Mouse (Mus musculus): ENCODE results near the gene Rnf114. TPM values are rescaled to one million over a fixed set of nuclear protein-coding genes. Genes with fewer than 3 reads are reported as not detected.

The Rnf114 gene
- 10 to 100 TPM; 31.5 to 34.3 TPM for total RNA-seq (2021)

DNA sequence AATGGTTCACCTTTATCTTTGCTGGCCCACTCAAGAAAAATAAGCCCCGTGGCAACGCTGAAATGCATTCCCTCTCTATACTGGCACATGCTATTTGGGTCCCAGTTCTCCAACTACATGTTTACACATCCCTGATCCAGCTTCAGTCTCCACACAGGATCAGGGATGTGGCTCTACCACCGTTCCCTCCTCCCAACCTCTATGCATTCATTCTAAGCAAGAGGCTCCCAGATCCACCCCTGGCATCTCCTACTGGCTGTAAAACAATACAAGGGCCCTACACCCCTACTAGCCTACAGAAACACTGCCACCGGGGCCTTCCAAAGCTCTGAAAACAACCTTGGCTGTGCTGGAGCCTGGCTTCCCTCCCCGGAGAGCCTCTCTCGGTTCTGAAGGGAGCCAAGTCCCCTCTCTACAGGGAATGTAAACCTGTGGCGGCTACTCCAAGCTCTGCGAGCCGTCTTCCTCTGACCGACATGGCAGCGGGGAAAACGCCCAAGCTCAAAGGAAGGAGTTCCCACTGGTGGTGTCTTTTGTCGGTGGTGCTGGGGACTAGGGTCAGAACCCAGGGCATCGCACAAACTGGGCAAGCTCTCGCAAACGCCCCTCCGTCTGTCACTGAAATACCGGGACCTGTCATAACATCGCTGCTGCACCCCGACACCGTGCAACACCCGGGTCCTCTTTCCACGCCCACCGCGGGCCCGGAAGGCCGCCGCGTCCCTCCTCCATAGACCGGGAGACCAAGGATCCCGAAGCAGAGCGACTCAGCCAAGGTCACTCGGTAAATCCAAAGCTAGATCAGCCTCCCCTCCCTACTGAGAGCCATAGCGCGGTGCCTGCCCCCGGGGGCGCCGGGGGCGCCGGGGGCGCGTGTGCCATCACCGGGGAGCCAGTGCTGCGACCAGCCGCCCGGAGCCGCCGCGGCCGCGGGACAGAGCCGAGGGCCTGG, at the start of gene Rnf114:
Rnf114 (plus strand) TSS at position 889 of the 952 bp plus-strand sequence.
- intact Hi-C loops (cut with DNase I) = no loop called here
- peak in 1 of 2 experiments; percentile 72 for DNase-seq (ENCODE audit: extremely low spot score in 1 of 2, low spot score in 2 of 2)

DNA sequence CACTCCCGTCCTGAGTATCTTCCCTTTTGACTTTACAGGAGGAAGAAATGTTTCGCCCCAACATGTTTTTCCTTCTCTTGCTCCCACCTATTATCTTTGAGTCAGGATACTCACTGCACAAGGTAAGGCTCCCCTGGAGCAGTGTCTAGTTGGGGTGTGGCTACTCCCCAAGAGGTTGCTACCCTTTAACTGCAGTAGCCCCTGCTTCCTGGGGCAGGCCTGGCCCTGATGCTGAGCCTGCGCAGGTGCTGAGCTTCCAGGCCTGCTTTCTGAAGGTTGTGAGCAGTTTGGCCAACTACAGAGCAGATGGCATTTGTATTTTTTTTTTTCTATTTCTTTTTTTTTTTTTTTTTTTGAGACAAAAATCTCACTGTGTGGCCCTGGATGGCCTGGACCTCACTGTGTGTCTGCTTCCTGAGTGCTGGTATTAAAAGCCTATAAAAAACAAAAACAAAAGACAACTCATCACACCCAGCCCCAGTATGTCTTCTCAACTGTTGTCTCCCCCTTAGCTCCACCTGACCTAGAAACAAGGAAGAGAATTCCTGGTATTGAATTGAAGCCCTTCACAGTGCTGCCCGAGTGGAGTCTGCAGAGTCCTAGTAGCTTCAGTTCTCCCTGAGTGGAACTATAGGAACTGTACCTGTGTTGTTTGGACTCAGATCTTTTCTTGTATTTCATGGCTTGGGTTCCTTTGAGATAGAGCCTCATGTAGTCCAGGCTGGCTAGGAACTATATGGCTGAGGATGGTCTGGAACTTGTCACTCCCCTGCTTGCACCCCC, 48.8 kb upstream of the Rnf114 start:
- intact Hi-C loops (cut with DNase I) = no loop called here
- DNase-seq (ENCODE audit: extremely low spot score in 1 of 2, low spot score in 2 of 2) = no peak

DNA sequence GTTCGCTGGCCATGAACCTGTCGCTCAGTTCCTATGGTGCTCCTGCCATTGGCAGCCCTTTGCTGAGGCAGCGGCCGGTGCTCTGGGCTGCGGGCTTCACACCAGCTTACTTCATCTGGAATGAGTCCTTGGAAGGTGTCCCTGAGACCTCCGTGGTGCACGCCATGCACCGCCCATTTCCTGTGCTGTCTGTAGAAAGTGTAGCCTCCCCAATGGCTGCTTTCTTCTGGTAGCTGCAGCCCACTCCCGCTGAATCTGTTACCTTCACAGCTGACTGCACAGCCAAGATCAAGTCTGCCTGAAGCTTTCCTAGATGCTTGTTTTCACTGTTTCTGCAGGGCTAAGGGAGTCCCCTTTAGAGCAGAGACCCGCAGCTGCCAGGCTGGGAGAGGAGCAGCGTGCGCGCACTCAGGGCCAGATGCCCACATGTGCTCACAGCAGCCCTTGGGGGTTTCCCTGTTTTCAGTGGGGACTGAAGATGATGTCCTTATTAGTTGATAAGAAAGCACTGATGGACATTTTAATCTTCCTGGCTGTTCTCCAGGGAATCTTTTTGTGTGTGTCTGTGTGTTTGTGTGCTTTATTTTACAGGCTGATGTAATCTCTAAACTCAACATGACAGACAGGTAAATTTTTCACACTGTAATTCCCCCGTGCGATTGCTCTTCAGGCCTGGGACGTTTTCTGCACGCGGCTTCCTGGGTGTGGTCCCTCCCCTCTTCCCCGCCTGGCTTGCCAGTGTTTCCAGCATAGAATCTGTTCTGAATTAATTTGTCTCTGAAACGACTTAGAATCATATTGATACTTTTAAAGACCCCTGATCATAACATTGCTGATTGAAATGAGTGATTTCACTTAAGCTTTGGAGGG, 46.3 kb upstream of the Rnf114 start:
- no peak for DNase-seq (ENCODE audit: extremely low spot score in 1 of 2, low spot score in 2 of 2)
- intact Hi-C loops (cut with DNase I) = no loop called here

DNA sequence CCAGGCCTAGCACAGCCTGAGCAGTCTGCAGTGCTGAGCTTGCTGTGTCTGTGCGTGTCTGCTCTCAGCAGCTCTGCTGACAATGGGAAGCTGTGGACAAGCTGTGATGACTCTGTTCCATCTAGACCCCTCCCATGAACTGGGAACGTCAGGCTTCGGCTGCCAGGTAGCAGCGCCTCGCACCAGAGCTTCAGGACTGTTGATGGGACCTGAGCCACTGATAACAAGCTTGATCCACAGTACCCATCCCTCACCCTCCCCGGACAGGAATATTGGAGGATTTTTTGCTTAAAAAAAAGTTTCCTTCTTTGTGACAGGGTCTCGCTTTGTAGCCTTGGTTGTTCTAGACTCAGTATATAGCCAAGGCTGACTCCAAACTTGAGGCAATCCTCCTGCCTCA, 45.2 kb upstream of the Rnf114 start:
- DNase-seq (ENCODE audit: extremely low spot score in 1 of 2, low spot score in 2 of 2) = no peak
- intact Hi-C loops (cut with DNase I) = no loop called here

DNA sequence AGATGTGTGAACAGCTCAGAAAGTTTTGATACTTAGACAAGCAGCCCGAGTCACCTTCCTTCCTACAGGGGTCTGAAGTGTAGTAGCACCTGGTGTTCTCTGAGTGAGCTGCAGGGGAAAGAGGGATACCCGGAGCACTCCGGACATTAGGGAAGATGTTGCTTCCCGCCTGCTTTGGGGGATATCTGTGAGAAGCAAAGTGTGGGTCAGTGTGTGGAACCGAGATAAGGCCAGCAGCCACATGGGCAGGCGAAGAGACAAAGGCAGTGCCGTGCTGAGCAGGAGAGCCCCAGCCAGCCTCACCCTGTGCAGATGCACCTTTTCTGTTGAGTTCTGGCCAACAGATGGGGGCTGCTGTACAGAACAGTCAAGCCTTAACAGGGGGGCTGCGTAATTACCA, 44.8 kb upstream of the Rnf114 start:
- intact Hi-C loops (cut with DNase I) = no loop called here
- no peak for DNase-seq (ENCODE audit: extremely low spot score in 1 of 2, low spot score in 2 of 2)

DNA sequence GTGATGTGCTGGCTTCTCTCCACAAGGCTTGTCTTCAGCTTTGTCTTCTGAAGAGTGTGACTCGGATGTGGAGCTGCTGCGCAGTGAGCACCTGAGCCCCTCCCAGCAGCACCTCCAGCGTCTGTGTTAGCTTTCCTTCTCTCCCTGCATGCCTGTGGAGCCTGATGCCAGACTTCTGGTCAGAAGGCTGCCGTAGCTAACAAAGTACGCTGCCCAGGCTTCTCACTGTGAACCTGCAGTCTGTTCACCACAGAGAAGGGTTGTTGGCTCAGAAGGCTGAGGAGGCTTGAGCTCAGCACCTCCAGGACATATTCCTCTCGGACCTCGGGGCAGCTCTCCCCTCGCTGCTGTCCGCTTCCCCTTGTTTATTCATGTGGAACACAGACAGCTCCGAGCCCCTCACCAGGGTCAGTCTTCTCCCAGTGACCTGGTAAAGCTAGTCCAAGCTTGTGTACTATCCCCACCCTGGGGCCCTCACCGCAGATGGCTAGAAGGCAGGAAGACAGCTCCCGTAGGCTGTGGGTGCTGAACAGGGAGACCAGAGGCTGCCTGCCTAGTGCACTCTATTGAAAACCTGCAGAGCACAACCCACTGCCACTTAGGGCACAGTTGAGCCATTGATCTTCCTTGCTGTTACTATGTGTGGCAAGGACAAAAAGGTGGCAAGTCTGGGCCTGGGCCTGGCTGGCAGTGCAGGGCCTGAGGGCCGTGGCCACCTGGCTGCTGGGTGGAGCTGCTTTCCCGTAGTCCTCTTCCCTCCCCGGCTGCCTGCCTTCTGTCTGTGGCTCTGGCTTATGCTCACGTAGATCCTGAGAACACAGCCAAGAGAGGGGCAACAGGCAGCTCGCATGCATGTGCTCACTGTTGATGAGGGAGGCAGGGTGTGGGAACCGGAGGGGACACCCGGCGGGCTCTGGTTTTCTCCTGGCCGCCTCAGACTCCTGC, 42.8 kb upstream of the Rnf114 start:
- intact Hi-C loops (cut with DNase I) = no loop called here
- no peak for DNase-seq (ENCODE audit: extremely low spot score in 1 of 2, low spot score in 2 of 2)

DNA sequence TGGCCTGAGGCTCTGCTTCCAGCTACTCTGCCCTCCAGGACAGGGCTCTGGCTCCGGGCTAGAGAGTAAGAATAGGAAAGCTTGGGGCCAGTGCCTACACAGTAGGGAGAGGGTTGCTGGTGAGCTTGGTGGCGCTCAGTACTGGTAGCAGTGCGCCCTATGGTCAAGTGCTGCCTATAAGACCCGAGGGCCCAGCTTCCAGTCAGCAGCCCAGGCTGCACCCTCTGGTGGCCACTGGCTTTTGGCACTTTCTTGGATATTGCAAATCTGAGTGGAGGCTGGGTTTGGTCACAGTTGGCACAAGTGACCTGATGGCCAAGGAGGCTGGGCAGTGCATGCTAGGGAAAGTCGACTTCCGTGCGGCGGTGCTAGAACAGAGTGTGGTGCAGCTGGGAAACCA, 41.8 kb upstream of the Rnf114 start:
- intact Hi-C loops (cut with DNase I) = no loop called here
- no peak for DNase-seq (ENCODE audit: extremely low spot score in 1 of 2, low spot score in 2 of 2)

DNA sequence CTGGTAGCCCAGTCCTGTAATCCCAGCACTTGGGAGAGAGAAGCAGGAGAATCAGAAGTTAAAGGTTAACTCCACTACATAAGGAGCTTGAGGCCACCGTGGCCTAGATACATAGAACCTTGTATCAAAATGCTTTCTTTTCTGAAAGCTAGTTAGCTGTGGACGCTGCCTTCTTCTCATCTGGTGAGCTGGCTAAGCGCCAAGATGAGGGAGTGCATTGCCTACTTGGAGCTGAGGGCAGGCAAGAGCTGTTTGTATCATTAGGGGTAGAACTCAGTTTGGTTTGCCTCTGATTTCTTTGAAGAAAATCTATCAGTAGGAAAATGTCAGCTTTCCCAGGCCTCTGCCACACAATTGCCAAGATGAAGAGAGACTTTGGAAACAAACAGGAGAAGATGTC, 38.6 kb upstream of the Rnf114 start:
- intact Hi-C loops (cut with DNase I) = no loop called here
- DNase-seq (ENCODE audit: extremely low spot score in 1 of 2, low spot score in 2 of 2) = peak in 1 of 2 experiments; percentile 60

DNA sequence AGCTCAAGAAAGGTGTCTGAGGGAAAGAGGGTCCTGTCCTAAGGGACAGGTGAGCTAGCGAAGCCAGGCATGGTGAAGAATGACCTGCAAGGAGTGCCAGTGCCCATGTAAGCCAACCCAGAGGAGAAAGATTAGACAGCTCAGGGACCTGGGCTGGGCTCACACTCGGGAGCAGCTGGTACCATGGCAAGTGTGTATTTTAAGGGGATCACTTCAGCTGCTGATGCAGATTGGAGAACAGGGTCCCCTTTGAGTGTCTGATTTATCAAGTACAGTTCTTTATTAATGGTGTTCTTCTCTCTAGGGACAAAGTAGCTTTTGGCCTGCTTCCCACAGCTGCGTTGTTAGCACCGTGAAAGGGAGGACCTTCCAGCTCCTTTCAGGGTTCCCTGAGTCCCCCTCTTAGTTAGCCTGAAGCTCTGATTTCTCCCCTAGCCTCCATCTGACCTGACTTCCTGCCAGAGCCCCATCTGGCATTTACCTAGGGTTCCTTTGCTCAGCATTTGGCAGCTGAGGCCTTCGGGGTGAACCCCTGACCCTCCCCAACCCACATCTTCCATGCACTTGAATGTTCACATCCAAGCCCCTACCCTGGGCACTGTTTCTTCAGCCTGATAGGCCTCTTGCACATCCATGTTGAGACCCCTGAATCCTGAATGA, 36.0 kb upstream of the Rnf114 start:
- no peak for DNase-seq (ENCODE audit: extremely low spot score in 1 of 2, low spot score in 2 of 2)
- intact Hi-C loops (cut with DNase I) = no loop called here

DNA sequence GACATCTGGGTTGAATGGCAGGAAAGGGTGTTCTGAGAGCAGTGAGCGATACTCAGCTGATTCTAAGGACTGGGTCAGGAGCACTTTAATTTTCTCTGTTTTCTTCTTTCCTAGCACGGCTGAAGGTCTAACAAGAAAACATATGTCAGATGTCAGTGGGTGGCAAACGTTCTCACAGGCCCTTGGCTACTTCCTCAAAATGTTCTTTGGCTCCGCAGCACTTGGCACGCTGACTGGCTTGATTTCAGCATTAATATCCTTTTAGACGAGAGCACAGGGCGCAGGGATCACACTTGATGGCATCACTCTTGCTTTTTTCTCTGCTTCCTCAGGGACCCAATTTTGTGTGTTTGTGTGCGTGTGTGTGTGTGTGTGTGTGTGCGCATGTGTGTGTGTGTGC, 35.2 kb upstream of the Rnf114 start:
- intact Hi-C loops (cut with DNase I) = no loop called here
- DNase-seq (ENCODE audit: extremely low spot score in 1 of 2, low spot score in 2 of 2) = no peak

DNA sequence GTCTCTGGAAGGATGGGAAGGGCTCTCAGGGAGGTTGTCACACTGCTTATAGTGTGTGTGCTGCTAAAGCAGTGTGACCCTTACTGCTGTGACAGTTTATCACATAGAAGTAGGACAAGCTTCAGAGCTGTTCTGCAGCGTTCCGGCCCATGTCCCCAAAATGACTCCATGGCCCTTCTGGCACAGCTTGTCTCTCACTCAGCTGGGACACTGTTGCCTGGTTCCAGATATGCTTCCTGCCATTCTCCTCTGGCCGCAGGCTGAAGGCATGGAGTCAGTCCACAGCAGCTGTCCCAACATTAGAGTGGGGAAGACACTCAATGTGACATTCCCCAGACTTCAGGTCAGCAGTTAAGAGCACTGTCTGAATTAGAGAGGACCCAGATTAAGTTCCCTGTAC, 33.9 kb upstream of the Rnf114 start:
- DNase-seq (ENCODE audit: extremely low spot score in 1 of 2, low spot score in 2 of 2) = no peak
- intact Hi-C loops (cut with DNase I) = no loop called here

DNA sequence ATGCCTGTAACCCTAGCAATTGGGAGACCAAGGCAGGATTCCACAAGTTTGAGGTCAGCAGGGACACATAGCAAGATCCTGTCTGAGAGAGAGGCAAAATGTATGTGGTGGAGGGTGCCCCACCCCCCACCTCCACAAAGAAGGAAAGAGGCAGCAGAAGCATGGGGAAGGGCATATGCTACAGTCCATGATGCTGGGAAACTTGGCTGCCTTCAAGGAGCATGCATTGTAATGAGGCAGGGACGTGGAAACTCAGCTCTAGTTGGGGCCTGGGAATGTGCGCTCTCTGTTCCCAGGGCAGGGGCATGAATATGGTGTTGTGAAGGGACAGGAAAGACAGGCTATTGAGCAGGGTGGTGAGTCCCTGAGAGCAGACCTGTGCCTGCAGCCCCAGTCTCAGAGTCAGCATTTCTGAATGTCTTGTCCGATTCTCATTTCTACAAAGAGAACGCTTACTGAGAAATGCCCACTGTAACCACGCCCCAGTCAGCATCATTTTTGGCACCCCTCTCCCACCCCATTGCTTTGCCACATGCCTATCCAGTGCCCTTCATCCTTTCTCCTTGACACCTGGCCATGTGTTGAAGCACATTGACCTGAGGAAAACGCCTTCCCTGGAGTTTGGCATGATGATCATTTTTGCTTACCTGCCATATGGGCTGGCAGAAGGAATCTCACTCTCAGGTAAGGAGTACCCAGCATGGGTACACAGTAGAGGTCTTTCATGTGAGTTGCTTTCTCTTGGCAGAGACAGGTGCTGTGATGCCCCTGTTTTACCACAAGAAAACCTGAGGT, 33.2 kb upstream of the Rnf114 start:
- intact Hi-C loops (cut with DNase I) = no loop called here
- DNase-seq (ENCODE audit: extremely low spot score in 1 of 2, low spot score in 2 of 2) = no peak

DNA sequence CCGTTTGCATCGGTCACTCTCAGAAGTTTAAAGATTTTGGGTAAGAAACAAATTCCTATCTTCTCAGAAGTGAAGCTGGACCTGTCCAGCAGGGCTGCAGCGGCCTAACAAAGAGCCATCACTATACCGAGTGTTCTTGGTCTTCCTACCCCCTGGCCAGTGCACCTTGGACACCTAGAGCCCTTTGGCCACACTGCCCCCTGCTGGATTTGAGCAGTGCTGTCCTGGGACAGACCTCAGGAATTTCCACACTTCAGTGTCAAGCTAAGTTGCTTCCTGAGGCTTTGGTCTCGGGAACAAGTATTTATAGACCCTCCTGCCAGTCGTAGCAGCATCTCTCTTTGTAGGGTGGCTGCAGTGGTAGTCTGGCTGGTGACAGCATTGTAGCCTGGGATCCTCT, 29.5 kb upstream of the Rnf114 start:
- DNase-seq (ENCODE audit: extremely low spot score in 1 of 2, low spot score in 2 of 2) = peak in 1 of 2 experiments; percentile 69
- intact Hi-C loops (cut with DNase I) = no loop called here

DNA sequence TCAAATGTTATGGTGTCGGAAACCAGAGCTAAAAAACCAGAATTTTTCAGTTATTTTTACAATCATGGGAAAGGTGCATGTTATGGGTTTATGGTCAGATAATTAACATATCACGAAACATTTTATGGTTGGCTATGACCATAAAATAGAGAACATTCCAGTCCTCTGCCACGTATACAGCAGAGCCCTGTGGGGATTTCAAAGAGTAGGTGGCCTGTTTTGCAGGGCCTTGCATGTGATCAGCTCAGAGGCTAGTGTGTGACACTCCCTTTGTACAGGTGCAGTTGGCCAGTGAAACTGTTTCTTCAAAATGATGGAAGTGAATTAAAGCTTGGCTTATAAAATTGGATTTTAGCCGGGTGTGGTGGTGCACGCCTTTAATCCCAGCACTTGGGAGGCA, 28.6 kb upstream of the Rnf114 start:
- no peak for DNase-seq (ENCODE audit: extremely low spot score in 1 of 2, low spot score in 2 of 2)
- intact Hi-C loops (cut with DNase I) = no loop called here

DNA sequence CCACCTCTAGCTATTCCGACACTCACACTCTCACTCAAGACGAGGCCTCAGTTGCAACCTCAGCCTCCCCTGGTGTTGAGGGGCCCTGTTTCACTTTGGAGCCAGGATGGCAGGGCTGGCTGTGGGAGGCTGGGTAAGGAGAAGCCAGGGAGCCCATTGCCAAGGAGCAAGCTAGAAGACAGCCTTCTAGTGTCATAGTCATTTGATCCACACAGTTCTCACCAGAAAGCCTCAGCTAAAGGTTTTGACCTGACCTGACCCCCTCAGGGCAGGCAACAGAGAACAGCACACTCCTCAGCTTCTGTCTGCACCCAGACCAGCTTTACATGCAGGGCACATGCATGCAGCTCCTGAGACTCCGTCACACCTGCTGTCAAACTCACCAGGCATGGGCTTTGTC, 26.5 kb upstream of the Rnf114 start:
- DNase-seq (ENCODE audit: extremely low spot score in 1 of 2, low spot score in 2 of 2) = no peak

DNA sequence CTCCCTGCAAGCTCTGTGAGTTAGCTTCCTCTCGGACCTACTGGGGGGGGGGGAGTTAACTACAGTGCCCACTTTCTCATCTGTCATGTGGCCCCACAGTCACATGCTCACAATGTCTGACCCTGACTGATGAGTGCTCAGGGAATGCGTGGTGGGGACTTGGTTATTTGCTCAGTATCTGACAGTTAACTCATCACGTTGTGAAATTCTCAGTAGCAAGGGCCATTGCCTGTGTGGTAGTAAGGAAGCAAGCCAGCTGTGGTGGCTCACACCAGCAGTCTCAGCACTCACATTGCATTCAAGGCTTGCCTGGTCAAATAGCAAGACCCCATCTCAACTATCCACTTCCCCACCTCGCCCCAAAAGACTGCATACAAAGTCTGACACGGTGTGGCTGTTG, 25.2 kb upstream of the Rnf114 start:
- intact Hi-C loops (cut with DNase I) = no loop called here
- DNase-seq (ENCODE audit: extremely low spot score in 1 of 2, low spot score in 2 of 2) = no peak

More for the DNA sequence above, 26.5 kb upstream of the Rnf114 start:
- intact Hi-C loops (cut with DNase I) = no loop called here

DNA sequence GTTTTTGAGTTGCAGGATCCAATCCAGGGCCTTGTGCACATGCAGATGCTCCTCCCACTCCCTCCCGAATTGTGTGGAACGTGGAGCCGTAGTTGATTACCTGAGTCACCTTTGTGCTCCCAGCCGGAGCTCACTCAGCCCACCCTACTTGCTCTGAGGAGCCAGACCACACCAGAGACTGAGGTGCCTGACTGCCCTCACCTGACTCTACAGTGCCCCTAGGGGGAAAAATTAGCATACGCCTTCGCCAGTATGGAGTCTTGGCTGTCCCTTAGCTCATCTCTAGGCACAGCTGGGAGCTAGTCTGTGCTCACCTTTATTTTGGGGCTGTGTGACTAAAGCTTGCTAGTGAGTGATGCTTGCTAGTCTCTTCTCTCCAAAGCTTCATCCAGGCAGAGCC, 24.0 kb upstream of the Rnf114 start:
- no peak for DNase-seq (ENCODE audit: extremely low spot score in 1 of 2, low spot score in 2 of 2)
- intact Hi-C loops (cut with DNase I) = no loop called here
